Mouse (Mus musculus) hindbrain, embryonic 14.5 days (tissue): ENCODE results near the gene Psmb11. TPM values are rescaled to one million over a fixed set of nuclear protein-coding genes. Genes with fewer than 3 reads are reported as not detected.
A peak's percentile ranks its signal among the peaks of the same experiment; 100 is the strongest.

Experiments
- ATAC-seq: fragments of 200-750 bp; cut with Nextera tagmentation; 2 replicates; pipeline ENCODE4 v1.8.0; 2017; ENCODE audit warnings: moderate number of reproducible peaks, mild to moderate bottlenecking, moderate TSS enrichment, moderate library complexity; ENCODE audit not compliant: low FRiP score
- DNase-seq: peaks from one replicate; pipeline ENCODE4 v3.0.0-alpha.2; 2015; ENCODE audit warnings: low spot score
- H3K27ac ChIP-seq: fragments of 300-500 bp; sonication (generic); 2 replicates; pipeline ENCODE4 v1.5.1; 2014; ENCODE audit warnings: mild to moderate bottlenecking, moderate library complexity
- H3K27me3 ChIP-seq: fragments of 300-500 bp; sonication (generic); 2 replicates; pipeline ENCODE4 v1.6.1; 2014; ENCODE audit warnings: mild to moderate bottlenecking, low read length, mixed read lengths; ENCODE audit not compliant: control insufficient read depth, insufficient read depth
- H3K36me3 ChIP-seq: fragments of 300-500 bp; sonication (generic); replicated peaks from 2 replicates; pipeline ENCODE4 v1.6.1; 2014; ENCODE audit not compliant: control insufficient read depth, insufficient read depth
- H3K4me1 ChIP-seq: fragments of 300-500 bp; sonication (generic); replicated peaks from 2 replicates; pipeline ENCODE4 v1.6.1; 2014; ENCODE audit warnings: antibody characterized with exemption, low read length, mixed read lengths; ENCODE audit not compliant: control insufficient read depth, insufficient read depth
- H3K4me2 ChIP-seq: fragments of 300-500 bp; sonication (generic); replicated peaks from 2 replicates; pipeline ENCODE4 v1.6.1; 2014; ENCODE audit warnings: mild to moderate bottlenecking, moderate library complexity
- H3K4me3 ChIP-seq: fragments of 300-500 bp; sonication (generic); replicated peaks from 2 replicates; pipeline ENCODE4 v1.5.1; 2014; ENCODE audit warnings: mild to moderate bottlenecking, low read length
- H3K9ac ChIP-seq: fragments of 300-500 bp; sonication (generic); 2 replicates; pipeline ENCODE4 v1.6.1; 2014
- H3K9me3 ChIP-seq: fragments of 300-500 bp; sonication (generic); 2 replicates; pipeline ENCODE4 v1.6.1; 2016; ENCODE audit warnings: low read length; ENCODE audit not compliant: control insufficient read depth
- WGBS: fragments of 180-500 bp; shearing (Covaris S2); extraction: QIAGEN DNeasy Blood & Tissue Kit; methylation state at CpG from one replicate; pipeline ENCODE4 v1.1.7; 2014; 5-methylcytosine and 5-hydroxymethylcytosine counted together
- polyA plus RNA-seq: library from polyadenylated mRNA; unstranded; fragments of >200 nt; fragmentation: Nextera tagmentation; extraction: Ambion mirVana; gene quantifications from 2 replicates; pipeline ENCODE4 v1.2.1, GENCODE M21; 2014

Psmb11 gene
- polyA plus RNA-seq, 1 experiment from 2014 or later, result 0.16 TPM

- Histone ChIP-seq H3K4me3 (no peak overlapping the region), H3K36me3 (no peaks in the 10 kb centered on the region), H3K27ac (no peak overlapping the region), H3K4me1 (peaks cover 25% of the 10 kb centered on the region), H3K27me3 (no peaks in the 10 kb centered on the region), H3K4me2 (no peak overlapping the region), H3K9ac (no peak overlapping the region), H3K9me3 (no peaks in the 10 kb centered on the region)
- no peak for DNase-seq
- ATAC-seq, result no peak
- 79% methylated on average over 2 of the region's 2 CpGs for WGBS
Measured at GRCm38 (mm10) chr14:54601601-54602000, 19.6 kb upstream of the Psmb11 start.

- WGBS, result 34% methylated on average over 4 of the region's 4 CpGs
- Histone ChIP-seq H3K9ac (peak overlapping the region; percentile 78), H3K4me1 (peaks cover 25% of the 10 kb centered on the region), H3K27ac (peak overlapping the region; percentile 95), H3K27me3 (no peaks in the 10 kb centered on the region), H3K36me3 (no peaks in the 10 kb centered on the region), H3K4me2 (peak overlapping the region; percentile 59), H3K4me3 (peak overlapping the region; percentile 52), H3K9me3 (no peaks in the 10 kb centered on the region)
- DNase-seq (no peak), ATAC-seq (no peak; the same call in 1 of the 2 replicates)
Measured at GRCm38 (mm10) chr14:54602613-54603012, 18.6 kb upstream of the Psmb11 start.

- DNase-seq (peak; percentile 95), ATAC-seq (peak; percentile 99)
- H3K36me3 ChIP-seq, result no peaks in the 10 kb centered on the region
- H3K9ac ChIP-seq, result peak overlapping the region; percentile 78
- peaks cover 25% of the 10 kb centered on the region for H3K4me1 ChIP-seq
- H3K27ac ChIP-seq, result peak overlapping the region; percentile 95
- H3K4me2 ChIP-seq, result peak overlapping the region; percentile 59
- WGBS, result under 1% methylated on average over 46 of the region's 46 CpGs
- peak overlapping the region; percentile 52 for H3K4me3 ChIP-seq
- H3K27me3 ChIP-seq, result no peaks in the 10 kb centered on the region
- H3K9me3 ChIP-seq, result no peaks in the 10 kb centered on the region
Measured at GRCm38 (mm10) chr14:54603038-54603654, 18.1 kb upstream of the Psmb11 start.

- DNase-seq (peak; percentile 37), ATAC-seq (no peak)
- Histone ChIP-seq H3K27me3 (no peaks in the 10 kb centered on the region), H3K27ac (peak overlapping the region; percentile 95), H3K9me3 (no peaks in the 10 kb centered on the region), H3K4me3 (peak overlapping the region; percentile 52), H3K36me3 (no peaks in the 10 kb centered on the region), H3K4me2 (peak overlapping the region; percentile 59), H3K9ac (no peak overlapping the region), H3K4me1 (peaks cover 25% of the 10 kb centered on the region)
- WGBS, result 79% methylated on average over 8 of the region's 8 CpGs
Measured at GRCm38 (mm10) chr14:54603686-54604085, 17.5 kb upstream of the Psmb11 start.

GRCm38 (mm10) chr14:54605752-54606321 is 15.4 kb upstream of the Psmb11 start, which contains the start of gene 4931414P19Rik:
Gene 4931414P19Rik, minus strand, starts transcription at chr14:54605993.
- ATAC-seq (peak; percentile 22; the same call in 1 of the 2 replicates), DNase-seq (peak; percentile 79)
- no peaks in the 10 kb centered on the region for H3K27me3 ChIP-seq
- H3K9me3 ChIP-seq, result no peaks in the 10 kb centered on the region
- peaks cover 25% of the 10 kb centered on the region for H3K4me1 ChIP-seq
- H3K27ac ChIP-seq, result peak within 1 kb of the TSS; percentile 75
- peak within 1 kb of the TSS; percentile 44 for H3K4me3 ChIP-seq
- H3K4me2 ChIP-seq, result peak within 1 kb of the TSS; percentile 69
- under 1% methylated on average over 39 of the region's 39 CpGs for WGBS
- 0 out of 2 replicates have a peak, but pooled peaks cover 3% of the 10 kb centered on the region for H3K36me3 ChIP-seq
- H3K9ac ChIP-seq, result peak within 1 kb of the TSS; percentile 64

- 37% methylated on average over 8 of the region's 8 CpGs for WGBS
- H3K9me3 ChIP-seq, result no peaks in the 10 kb centered on the region
- no peak overlapping the region for H3K4me2 ChIP-seq
- peaks cover 24% of the 10 kb centered on the region for H3K4me1 ChIP-seq
- DNase-seq (no peak), ATAC-seq (no peak)
- no peak overlapping the region for H3K9ac ChIP-seq
- no peaks in the 10 kb centered on the region for H3K27me3 ChIP-seq
- H3K27ac ChIP-seq, result peak overlapping the region; percentile 38; the same call in 1 of the 2 replicates
- H3K36me3 ChIP-seq, result peaks cover 16% of the 10 kb centered on the region; the same call in 1 of the 2 replicates
- H3K4me3 ChIP-seq, result no peak overlapping the region
Measured at GRCm38 (mm10) chr14:54607226-54607625, 14.0 kb upstream of the Psmb11 start.

- H3K4me1 ChIP-seq, result peaks cover 12% of the 10 kb centered on the region
- WGBS, result 68% methylated on average over 4 of the region's 4 CpGs
- peaks cover 31% of the 10 kb centered on the region for H3K36me3 ChIP-seq
- no peak overlapping the region for H3K4me3 ChIP-seq
- H3K27ac ChIP-seq, result no peak overlapping the region
- ATAC-seq (no peak), DNase-seq (no peak)
- H3K4me2 ChIP-seq, result no peak overlapping the region
- H3K9me3 ChIP-seq, result no peaks in the 10 kb centered on the region
- H3K9ac ChIP-seq, result no peak overlapping the region
- H3K27me3 ChIP-seq, result no peaks in the 10 kb centered on the region
Measured at GRCm38 (mm10) chr14:54609245-54609644, 12.0 kb upstream of the Psmb11 start.

GRCm38 (mm10) chr14:54609962-54610361 is 11.3 kb upstream of the Psmb11 start:
- no peak for DNase-seq
- no peak for ATAC-seq
- Histone ChIP-seq H3K4me2 (no peak overlapping the region), H3K27ac (no peak overlapping the region), H3K9me3 (no peaks in the 10 kb centered on the region), H3K36me3 (peaks cover 38% of the 10 kb centered on the region), H3K4me3 (no peak overlapping the region), H3K9ac (no peak overlapping the region), H3K4me1 (peaks cover 4% of the 10 kb centered on the region), H3K27me3 (no peaks in the 10 kb centered on the region)
- WGBS, result 75% methylated on average over 4 of the region's 4 CpGs

GRCm38 (mm10) chr14:54610648-54611047 is 10.6 kb upstream of the Psmb11 start:
- Histone ChIP-seq H3K4me3 (no peak overlapping the region), H3K27ac (0 out of 2 replicates have a peak overlapping the region, but pooled peaks have one; percentile 1), H3K9me3 (no peaks in the 10 kb centered on the region), H3K4me2 (no peak overlapping the region), H3K4me1 (no peaks in the 10 kb centered on the region; the same call in 1 of the 2 replicates), H3K36me3 (peaks cover 45% of the 10 kb centered on the region), H3K9ac (no peak overlapping the region), H3K27me3 (no peaks in the 10 kb centered on the region)
- WGBS, result 84% methylated on average over 6 of the region's 6 CpGs
- DNase-seq (no peak), ATAC-seq (no peak)
